Mouse (Mus musculus) forebrain, embryonic 10.5 days (tissue): ENCODE results near the gene Olfr294. TPM values are rescaled to one million over a fixed set of nuclear protein-coding genes. Genes with fewer than 3 reads are reported as not detected.

Experiments used
- DNase-seq: peaks from one replicate; pipeline ENCODE4 v3.0.0-alpha.2; 2017; ENCODE audit warnings: low spot score; ENCODE audit errors: extremely low spot score
- H3K27ac ChIP-seq: fragments of 300-500 bp; sonication (generic); 2 replicates; pipeline ENCODE4 v1.5.1; 2016; ENCODE audit warnings: mild to moderate bottlenecking
- H3K27me3 ChIP-seq: fragments of 300-500 bp; sonication (generic); 2 replicates; pipeline ENCODE4 v1.6.1; 2016; ENCODE audit warnings: mild to moderate bottlenecking; ENCODE audit not compliant: poor library complexity, severe bottlenecking
- H3K36me3 ChIP-seq: fragments of 300-500 bp; sonication (generic); replicated peaks from 2 replicates; pipeline ENCODE4 v1.6.1; 2016; ENCODE audit warnings: mild to moderate bottlenecking, moderate library complexity
- H3K4me1 ChIP-seq: fragments of 300-500 bp; sonication (generic); 2 replicates; pipeline ENCODE4 v1.6.1; 2016
- H3K4me3 ChIP-seq: fragments of 300-500 bp; sonication (generic); 2 replicates; pipeline ENCODE4 v1.5.1; 2016; ENCODE audit warnings: mild to moderate bottlenecking, moderate library complexity
- H3K9me3 ChIP-seq: fragments of 300-500 bp; sonication (generic); 2 replicates; pipeline ENCODE4 v1.6.1; 2016; ENCODE audit warnings: mild to moderate bottlenecking, moderate library complexity
- WGBS: fragments of 180-500 bp; shearing (Covaris S2); methylation state at CpG from one replicate; pipeline ENCODE4 v1.1.7; 2016; 5-methylcytosine and 5-hydroxymethylcytosine counted together
- polyA plus RNA-seq: library from polyadenylated mRNA; unstranded; fragments of >200 nt; fragmentation: Nextera tagmentation; extraction: Ambion mirVana; gene quantifications from 2 replicates; pipeline ENCODE4 v1.2.1, GENCODE M21; 2016

Olfr294 gene
- not detected in 2 replicates for polyA plus RNA-seq

DNA sequence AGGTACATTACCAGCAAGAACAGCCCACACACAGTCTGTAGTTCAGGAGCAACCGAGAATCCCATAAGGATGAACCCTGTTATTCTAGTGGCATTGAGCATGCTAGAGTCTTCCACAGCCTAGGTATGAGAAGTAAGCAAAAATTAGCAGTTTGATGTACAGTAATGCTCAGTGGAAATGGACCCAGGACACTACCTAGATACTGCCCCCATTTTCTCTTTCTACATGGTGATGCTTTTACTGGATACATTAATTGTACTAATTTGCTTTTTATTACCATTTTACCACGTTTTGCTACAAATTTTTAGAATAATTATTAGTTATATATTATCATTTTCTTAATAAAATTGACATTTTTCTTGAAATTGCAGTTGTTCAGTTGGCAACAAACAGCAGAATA, at the start of gene Olfr294:
Olfr294 (minus strand) TSS at position 101 of the 400 bp plus-strand sequence.
- 71% methylated on average over 2 of the region's 2 CpGs for WGBS
- Histone ChIP-seq H3K9me3 (no peaks in the 10 kb centered on the region), H3K27ac (no peak within 1 kb of the TSS), H3K4me1 (no peaks in the 10 kb centered on the region), H3K36me3 (no peaks in the 10 kb centered on the region), H3K27me3 (no peaks in the 10 kb centered on the region), H3K4me3 (no peak within 1 kb of the TSS)
- DNase-seq = no peak

DNA sequence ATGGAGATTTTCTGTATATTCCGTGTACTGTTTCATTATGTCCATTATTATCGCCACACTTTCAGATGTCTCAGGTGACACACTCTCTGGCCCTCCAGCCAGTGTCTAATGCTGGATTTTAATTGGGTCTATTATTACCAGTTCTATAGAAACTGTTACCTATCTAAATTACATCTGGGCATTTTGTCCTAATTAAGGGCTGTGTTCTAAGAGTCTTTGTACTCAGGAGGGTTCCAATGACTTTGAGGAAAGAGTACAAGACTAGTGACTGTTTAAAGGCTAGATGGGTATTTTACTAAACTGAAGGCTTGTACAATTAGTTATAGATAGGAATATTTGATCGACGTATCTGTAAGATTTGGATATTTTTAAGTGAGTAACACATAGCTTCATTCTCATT, 32.3 kb upstream of the Olfr294 start, which contains the start of gene Olfr293:
Olfr293 (plus strand) TSS at position 301 of the 400 bp plus-strand sequence.
- no peak for DNase-seq
- no peaks in the 10 kb centered on the region for H3K27me3 ChIP-seq
- 91% methylated on average over 4 of the region's 4 CpGs for WGBS
- no peaks in the 10 kb centered on the region for H3K4me1 ChIP-seq
- H3K27ac ChIP-seq = no peak within 1 kb of the TSS
- no peak within 1 kb of the TSS for H3K4me3 ChIP-seq
- no peaks in the 10 kb centered on the region for H3K36me3 ChIP-seq
- H3K9me3 ChIP-seq = no peaks in the 10 kb centered on the region

DNA sequence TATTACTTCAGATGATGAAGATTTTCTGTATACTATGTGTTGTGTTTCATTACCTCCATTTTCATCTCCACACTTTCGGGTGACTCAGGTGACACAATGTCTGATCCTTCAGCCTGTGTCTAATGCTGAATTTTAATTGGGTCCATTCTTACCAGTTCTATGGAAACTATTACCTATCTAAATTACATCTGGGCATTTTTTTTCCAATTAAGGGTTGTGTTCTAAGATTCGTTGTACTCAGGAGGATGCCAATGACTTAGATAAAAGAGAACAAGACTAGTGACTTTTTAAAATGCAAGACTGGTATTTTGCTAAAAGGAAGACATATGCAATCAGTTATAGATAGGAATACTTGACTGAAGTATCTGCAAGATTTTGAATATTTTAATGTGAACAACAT, 32.9 kb downstream of the Olfr294 start, which contains the start of gene Olfr295:
Olfr295 (plus strand) TSS at position 301 of the 400 bp plus-strand sequence.
- DNase-seq = no peak
- no peaks in the 10 kb centered on the region for H3K4me1 ChIP-seq
- no peak within 1 kb of the TSS for H3K27ac ChIP-seq
- no peaks in the 10 kb centered on the region for H3K27me3 ChIP-seq
- no peaks in the 10 kb centered on the region for H3K36me3 ChIP-seq
- no peak within 1 kb of the TSS for H3K4me3 ChIP-seq
- WGBS = 79% methylated on average over 2 of the region's 2 CpGs
- no peaks in the 10 kb centered on the region for H3K9me3 ChIP-seq

Other genes starting within 250 kb of the Olfr294 start
- not detected in 2 replicates for gene Olfr305, start 249.7 kb downstream of the Olfr294 start, polyA plus RNA-seq
- gene Olfr304, start 230.0 kb downstream of the Olfr294 start, polyA plus RNA-seq = not detected in 2 replicates
- not detected in 2 replicates for gene Olfr303, start 218.9 kb downstream of the Olfr294 start, polyA plus RNA-seq
- not detected in 2 replicates for gene Olfr301, start 212.8 kb downstream of the Olfr294 start, polyA plus RNA-seq
- gene Olfr299, start 156.7 kb downstream of the Olfr294 start, polyA plus RNA-seq = not detected in 2 replicates
- not detected in 2 replicates for gene Olfr298, start 124.2 kb downstream of the Olfr294 start, polyA plus RNA-seq
- gene Olfr297, start 96.7 kb downstream of the Olfr294 start, polyA plus RNA-seq = not detected in 2 replicates
- not detected in 2 replicates for gene Olfr295, start 32.8 kb downstream of the Olfr294 start, polyA plus RNA-seq
- not detected in 2 replicates for gene Olfr293, start 32.4 kb upstream of the Olfr294 start, polyA plus RNA-seq
- not detected in 2 replicates for gene Olfr292, start 71.7 kb upstream of the Olfr294 start, polyA plus RNA-seq
- gene Folh1, start 159.3 kb upstream of the Olfr294 start, polyA plus RNA-seq = 0.12 and 0.19 TPM in 2 replicates
- not detected in 2 replicates for gene Vmn2r77, start 178.4 kb upstream of the Olfr294 start, polyA plus RNA-seq